Mouse (Mus musculus): ENCODE data around the gene Stx4a. TPM values are rescaled to one million over a fixed set of nuclear protein-coding genes. Genes with fewer than 3 reads are reported as not detected.
"Not testable (repeated sequence)": the region's sequence is repeated elsewhere in the genome, so short reads cannot be mapped to it uniquely, and the experiment has no call there.

Gene Stx4a
- total RNA-seq, 2 experiments from 2014 or later = 51.4 to 59.6 TPM

- DNase-seq (ENCODE audit: low spot score in 2 of 2) = no peak
These were observed 42.3 kb downstream of the Stx4a start for GRCm38 (mm10) chr7:127866434-127866833.

- DNase-seq (ENCODE audit: low spot score in 2 of 2) = no peak
These were observed 43.5 kb downstream of the Stx4a start for GRCm38 (mm10) chr7:127867641-127868040.

GRCm38 (mm10) chr7:127869149-127869810, 45.2 kb downstream of the Stx4a start:
- DNase-seq (ENCODE audit: low spot score in 2 of 2) = no peak

- DNase-seq (ENCODE audit: low spot score in 2 of 2) = no peak
These were observed 46.2 kb downstream of the Stx4a start for GRCm38 (mm10) chr7:127870136-127870821.

GRCm38 (mm10) chr7:127874812-127875626, 50.9 kb downstream of the Stx4a start:
- no peak for DNase-seq (ENCODE audit: low spot score in 2 of 2)

GRCm38 (mm10) chr7:127875627-127876001, 51.5 kb downstream of the Stx4a start:
- DNase-seq (ENCODE audit: low spot score in 2 of 2) = peak; percentile 90 to 96

- DNase-seq (ENCODE audit: low spot score in 2 of 2) = peak; percentile 77 to 78
These were observed 52.0 kb downstream of the Stx4a start, which contains the start of gene Zfp646 for GRCm38 (mm10) chr7:127876041-127876466. Gene Zfp646 (plus strand): TSS chr7:127876221.

GRCm38 (mm10) chr7:127876467-127877348, 52.6 kb downstream of the Stx4a start, which contains the start of gene Zfp668:
Gene Zfp668 (minus strand): TSS chr7:127876828.
- DNase-seq (ENCODE audit: low spot score in 2 of 2) = peak; percentile 94 to 95

GRCm38 (mm10) chr7:127879301-127879700, 55.2 kb downstream of the Stx4a start:
- DNase-seq (ENCODE audit: low spot score in 2 of 2) = no peak

GRCm38 (mm10) chr7:127880431-127880830, 56.3 kb downstream of the Stx4a start:
- DNase-seq (ENCODE audit: low spot score in 2 of 2) = no peak

- no peak for DNase-seq (ENCODE audit: low spot score in 2 of 2)
These were observed 61.9 kb downstream of the Stx4a start for GRCm38 (mm10) chr7:127885951-127886350.

- no peak for DNase-seq (ENCODE audit: low spot score in 2 of 2)
These were observed 62.5 kb downstream of the Stx4a start for GRCm38 (mm10) chr7:127886551-127886950.

- DNase-seq (ENCODE audit: low spot score in 2 of 2) = no peak
These were observed 63.1 kb downstream of the Stx4a start for GRCm38 (mm10) chr7:127887191-127887590.

GRCm38 (mm10) chr7:127887781-127888180, 63.7 kb downstream of the Stx4a start:
- DNase-seq (ENCODE audit: low spot score in 2 of 2) = no peak

- no peak for DNase-seq (ENCODE audit: low spot score in 2 of 2)
These were observed 64.7 kb downstream of the Stx4a start for GRCm38 (mm10) chr7:127888821-127889220.

- DNase-seq (ENCODE audit: low spot score in 2 of 2) = no peak
These were observed 66.7 kb downstream of the Stx4a start, which contains the start of gene Prss53 for GRCm38 (mm10) chr7:127890798-127891197. Gene Prss53 (minus strand): TSS chr7:127890970.

GRCm38 (mm10) chr7:127894480-127894879, 70.4 kb downstream of the Stx4a start:
- no peak for DNase-seq (ENCODE audit: low spot score in 2 of 2)

GRCm38 (mm10) chr7:127895442-127895841, 71.3 kb downstream of the Stx4a start, which contains the start of the genes Gm21974 and Vkorc1:
Gene Gm21974 (minus strand): TSS chr7:127895454.
Gene Vkorc1 (minus strand): TSS chr7:127895617.
- DNase-seq (ENCODE audit: low spot score in 2 of 2) = peak; percentile 91 to 96

GRCm38 (mm10) chr7:127895891-127896290, 71.8 kb downstream of the Stx4a start:
- DNase-seq (ENCODE audit: low spot score in 2 of 2) = not testable (repeated sequence)

GRCm38 (mm10) chr7:127896384-127896783, 72.3 kb downstream of the Stx4a start:
- DNase-seq (ENCODE audit: low spot score in 2 of 2) = peak in 1 of 2 experiments; percentile 57
